Mouse (Mus musculus) limb, embryonic 11.5 days (tissue): ENCODE measurements around the gene Atp5f1. TPM values are rescaled to one million over a fixed set of nuclear protein-coding genes. Genes with fewer than 3 reads are reported as not detected.
"Not testable (repeated sequence)": the region's sequence is repeated elsewhere in the genome, so short reads cannot be mapped to it uniquely, and the experiment has no call there.

Experiments
- ATAC-seq: fragments of 200-750 bp; cut with Nextera tagmentation; 2 replicates; pipeline ENCODE4 v1.8.0; 2017; ENCODE audit warnings: low read depth; ENCODE audit not compliant: insufficient number of reproducible peaks, low FRiP score, low TSS enrichment
- DNase-seq: peaks from one replicate; pipeline ENCODE4 v3.0.0-alpha.2; 2015; ENCODE audit warnings: low spot score
- H3K27ac ChIP-seq: fragments of 300-500 bp; sonication (generic); replicated peaks from 2 replicates; pipeline ENCODE4 v1.5.1; 2014; ENCODE audit warnings: low read depth, mild to moderate bottlenecking, low read length
- H3K27me3 ChIP-seq: fragments of 300-500 bp; sonication (generic); 2 replicates; pipeline ENCODE4 v1.6.1; 2014; ENCODE audit warnings: mild to moderate bottlenecking, low read length, mixed read lengths; ENCODE audit not compliant: control insufficient read depth, insufficient read depth
- H3K36me3 ChIP-seq: fragments of 300-500 bp; sonication (generic); 2 replicates; pipeline ENCODE4 v1.6.1; 2014; ENCODE audit warnings: mild to moderate bottlenecking, low read length, moderate library complexity, mixed read lengths; ENCODE audit not compliant: control insufficient read depth, insufficient read depth
- H3K4me1 ChIP-seq: fragments of 300-500 bp; sonication (generic); 2 replicates; pipeline ENCODE4 v1.6.1; 2014; ENCODE audit warnings: low read length, mixed read lengths; ENCODE audit not compliant: control insufficient read depth, insufficient read depth
- H3K4me2 ChIP-seq: fragments of 300-500 bp; sonication (generic); 2 replicates; pipeline ENCODE4 v1.6.1; 2014; ENCODE audit warnings: low read depth, mild to moderate bottlenecking, moderate library complexity; ENCODE audit not compliant: severe bottlenecking
- H3K4me3 ChIP-seq: fragments of 300-500 bp; sonication (generic); 2 replicates; pipeline ENCODE4 v1.5.1; 2014; ENCODE audit warnings: low read depth, low read length
- H3K9ac ChIP-seq: fragments of 300-500 bp; sonication (generic); 2 replicates; pipeline ENCODE4 v1.6.1; 2014; ENCODE audit warnings: mild to moderate bottlenecking, low read length
- H3K9me3 ChIP-seq: fragments of 300-500 bp; sonication (generic); 2 replicates; pipeline ENCODE4 v1.6.1; 2016; ENCODE audit warnings: low read length; ENCODE audit not compliant: control insufficient read depth
- WGBS: fragments of 180-500 bp; shearing (Covaris S2); extraction: QIAGEN DNeasy Blood & Tissue Kit; methylation state at CpG from one replicate; pipeline ENCODE4 v1.1.7; 2014; 5-methylcytosine and 5-hydroxymethylcytosine counted together
- polyA plus RNA-seq: library from polyadenylated mRNA; unstranded; fragments of >200 nt; fragmentation: Nextera tagmentation; extraction: Ambion mirVana; gene quantifications from 2 replicates; pipeline ENCODE4 v1.2.1, GENCODE M21; 2014

Atp5f1 gene
- 489 and 505 TPM in 2 replicates for polyA plus RNA-seq

- Histone ChIP-seq H3K27me3 (no peaks in the 10 kb centered on the region), H3K4me3 (peak within 1 kb of the TSS; percentile 86), H3K27ac (peak within 1 kb of the TSS; percentile 65; the same call in 1 of the 2 replicates), H3K9ac (peak within 1 kb of the TSS; percentile 94), H3K36me3 (peaks cover 12% of the 10 kb centered on the region; the same call in 1 of the 2 replicates), H3K4me1 (peaks cover 11% of the 10 kb centered on the region; the same call in 1 of the 2 replicates), H3K4me2 (peak within 1 kb of the TSS; percentile 76), H3K9me3 (no peaks in the 10 kb centered on the region)
- 6% methylated on average over 6 of the region's 6 CpGs for WGBS
- no peak for DNase-seq
- no peak for ATAC-seq
Measured at GRCm38 (mm10) chr3:105959999-105960398, at the start of gene Atp5f1. Atp5f1 (minus strand) TSS chr3:105960099.

- not testable (repeated sequence) for H3K4me3 ChIP-seq, ATAC-seq, DNase-seq, H3K27me3 ChIP-seq, H3K4me1 ChIP-seq, H3K9ac ChIP-seq, H3K27ac ChIP-seq, H3K4me2 ChIP-seq, H3K9me3 ChIP-seq, H3K36me3 ChIP-seq
- WGBS, result 59% methylated on average over 10 of the region's 10 CpGs
Measured at GRCm38 (mm10) chr3:106003360-106003759, 43.5 kb upstream of the Atp5f1 start.

GRCm38 (mm10) chr3:106001416-106002370 lies 41.8 kb upstream of the Atp5f1 start:
- H3K9ac ChIP-seq, result no peak overlapping the region
- DNase-seq (peak; percentile 74), ATAC-seq (peak; percentile 97)
- H3K4me3 ChIP-seq, result no peak overlapping the region
- peak overlapping the region; percentile 33 for H3K4me2 ChIP-seq
- H3K36me3 ChIP-seq, result no peaks in the 10 kb centered on the region
- H3K4me1 ChIP-seq, result peaks cover 4% of the 10 kb centered on the region; the same call in 1 of the 2 replicates
- no peak overlapping the region for H3K27ac ChIP-seq
- H3K27me3 ChIP-seq, result no peaks in the 10 kb centered on the region
- no peaks in the 10 kb centered on the region for H3K9me3 ChIP-seq
- 23% methylated on average over 17 of the region's 17 CpGs for WGBS

- DNase-seq (no peak), ATAC-seq (no peak; the same call in 1 of the 2 replicates)
- 17% methylated on average over 11 of the region's 11 CpGs for WGBS
- no peak overlapping the region for H3K4me3 ChIP-seq
- no peak overlapping the region for H3K27ac ChIP-seq
- H3K9ac ChIP-seq, result no peak overlapping the region
- peak overlapping the region; percentile 33 for H3K4me2 ChIP-seq
- no peaks in the 10 kb centered on the region for H3K9me3 ChIP-seq
- peaks cover 4% of the 10 kb centered on the region; the same call in 1 of the 2 replicates for H3K4me1 ChIP-seq
- H3K36me3 ChIP-seq, result no peaks in the 10 kb centered on the region
- H3K27me3 ChIP-seq, result no peaks in the 10 kb centered on the region
Measured at GRCm38 (mm10) chr3:106000707-106001375, 40.9 kb upstream of the Atp5f1 start.

GRCm38 (mm10) chr3:105994730-105995129 lies 34.8 kb upstream of the Atp5f1 start:
- ATAC-seq (no peak), DNase-seq (no peak)
- Histone ChIP-seq H3K9me3 (no peaks in the 10 kb centered on the region), H3K9ac (no peak overlapping the region), H3K27me3 (no peaks in the 10 kb centered on the region), H3K4me1 (no peaks in the 10 kb centered on the region), H3K4me2 (no peak overlapping the region), H3K36me3 (no peaks in the 10 kb centered on the region), H3K4me3 (no peak overlapping the region), H3K27ac (no peak overlapping the region)
- WGBS, result 16% methylated on average over 2 of the region's 2 CpGs

GRCm38 (mm10) chr3:105991653-105992283 lies 31.9 kb upstream of the Atp5f1 start:
- DNase-seq, result peak; percentile 68
- ATAC-seq, result no peak
- H3K4me3 ChIP-seq, result no peak overlapping the region
- no peak overlapping the region for H3K9ac ChIP-seq
- no peaks in the 10 kb centered on the region for H3K4me1 ChIP-seq
- no peak overlapping the region for H3K4me2 ChIP-seq
- 37% methylated on average over 4 of the region's 4 CpGs for WGBS
- no peaks in the 10 kb centered on the region for H3K27me3 ChIP-seq
- H3K36me3 ChIP-seq, result no peaks in the 10 kb centered on the region
- no peak overlapping the region for H3K27ac ChIP-seq
- H3K9me3 ChIP-seq, result no peaks in the 10 kb centered on the region

- H3K27ac ChIP-seq, H3K4me1 ChIP-seq, H3K9me3 ChIP-seq, H3K36me3 ChIP-seq, H3K27me3 ChIP-seq, ATAC-seq, H3K9ac ChIP-seq, H3K4me3 ChIP-seq, H3K4me2 ChIP-seq, DNase-seq: not testable (repeated sequence)
- WGBS, result 68% methylated on average over 5 of the region's 5 CpGs
Measured at GRCm38 (mm10) chr3:105989611-105990010, 29.7 kb upstream of the Atp5f1 start.

GRCm38 (mm10) chr3:105974174-105974573 lies 14.3 kb upstream of the Atp5f1 start:
- 95% methylated on average over 2 of the region's 2 CpGs for WGBS
- Histone ChIP-seq H3K4me1 (no peaks in the 10 kb centered on the region), H3K9ac (no peak overlapping the region), H3K4me3 (no peak overlapping the region), H3K36me3 (no peaks in the 10 kb centered on the region; the same call in 1 of the 2 replicates), H3K9me3 (no peaks in the 10 kb centered on the region), H3K4me2 (no peak overlapping the region), H3K27ac (no peak overlapping the region), H3K27me3 (no peaks in the 10 kb centered on the region)
- no peak for ATAC-seq
- no peak for DNase-seq
